In genomic region chrX:64546141-64546540, GRCm38 (mm10) we compare ENCODE assay signal across 13 mouse cellular contexts.
"Had no signal": no experiment of that assay in that cellular context is flagged by ENCODE, and none has a peak within 500 bp of the region (broad histone marks: within the 10 kb centered on the region; RNA-seq: fewer than 3 reads in every experiment).

No protein-coding gene starts in this region.

- ATAC-seq: intestine, embryonic 15.5 days had no signal

- DNase-seq: kidney, adult 11 months; kidney, adult 8-10 months; kidney, postnatal 10 days; kidney, postnatal 36 days; layer of hippocampus, postnatal 36 days; liver, embryonic 13.5 days; lung, adult 2 months; lung, postnatal 14 days; lung, postnatal 4 days; midbrain, embryonic 14.5 days; right cerebral cortex, postnatal 4 days; thymus, postnatal 25 days had no signal
